Mouse (Mus musculus) adrenal gland, postnatal 10 days (tissue): ENCODE measurements at regions not wholly inside any gene's neighbourhood (a gene's known extent, or its start where the extent isn't known, plus 50 kb on each side); places are given as distances from the start of the nearest gene placed in this dataset.
"Not testable (repeated sequence)": the region's sequence is repeated elsewhere in the genome, so short reads cannot be mapped to it uniquely, and the experiment has no call there.

ENCODE experiments used
- DNase-seq: peaks from one replicate; pipeline ENCODE4 v3.0.0; 2021; ENCODE audit warnings: mixed read lengths

DNA sequence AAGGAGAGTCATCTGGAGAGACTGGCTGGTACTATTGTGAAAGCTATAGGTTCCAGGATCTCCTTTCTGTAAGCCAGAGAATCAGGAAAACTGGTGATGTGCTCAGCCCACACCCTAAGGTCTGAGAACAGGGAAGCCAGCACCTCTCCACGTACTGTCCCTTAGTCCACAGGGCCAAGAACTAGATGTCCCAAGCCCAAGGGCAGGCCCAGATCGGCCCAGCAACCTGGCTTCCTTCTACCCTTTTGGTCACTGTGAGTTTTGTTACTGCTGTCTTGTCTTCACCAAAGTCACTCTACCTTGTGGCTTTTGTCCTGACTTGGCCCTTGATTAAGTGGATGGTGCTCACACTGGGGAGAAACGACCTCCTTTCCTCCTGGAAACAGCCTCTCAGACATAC, 107.8 kb upstream of the Spata13 start:
- no peak for DNase-seq

DNA sequence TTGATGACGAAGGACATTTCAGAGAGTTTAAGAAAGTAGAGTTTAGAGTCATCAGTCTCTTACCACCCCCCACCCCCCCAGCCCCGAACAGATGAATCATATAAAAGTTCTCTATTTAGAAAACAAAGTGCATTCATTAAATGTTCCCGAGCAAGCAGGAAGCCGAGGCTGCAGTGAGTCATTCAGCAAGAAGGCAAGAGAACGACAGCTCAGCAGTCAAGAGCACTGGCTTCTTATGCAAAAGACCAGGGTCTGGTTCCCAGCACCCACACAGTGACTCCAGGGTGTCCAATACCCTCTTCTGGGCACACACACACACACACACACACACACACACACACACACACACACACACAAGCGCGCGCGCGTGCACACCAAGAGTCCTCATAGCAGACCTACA, 107.0 kb upstream of the Spata13 start:
- peak; percentile 31 for DNase-seq

DNA sequence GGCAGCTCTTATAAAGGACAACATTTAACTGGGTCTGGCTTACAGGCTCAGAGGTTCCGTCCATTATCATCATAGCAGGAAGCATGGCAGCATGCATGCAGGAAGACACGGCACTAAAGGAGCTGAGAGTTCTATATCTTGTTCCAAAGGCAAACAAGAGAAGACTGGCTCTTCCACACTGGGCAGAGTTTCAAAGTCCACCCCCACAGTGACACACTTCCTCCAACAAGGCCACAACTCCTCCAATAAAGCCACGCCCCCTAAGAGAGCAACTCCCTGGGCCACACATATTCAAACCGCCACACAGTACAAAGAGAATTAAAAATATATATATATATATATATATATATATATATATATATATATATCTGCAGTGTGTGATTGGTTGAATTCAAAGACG, 105.8 kb upstream of the Spata13 start:
- DNase-seq: peak; percentile 57

DNA sequence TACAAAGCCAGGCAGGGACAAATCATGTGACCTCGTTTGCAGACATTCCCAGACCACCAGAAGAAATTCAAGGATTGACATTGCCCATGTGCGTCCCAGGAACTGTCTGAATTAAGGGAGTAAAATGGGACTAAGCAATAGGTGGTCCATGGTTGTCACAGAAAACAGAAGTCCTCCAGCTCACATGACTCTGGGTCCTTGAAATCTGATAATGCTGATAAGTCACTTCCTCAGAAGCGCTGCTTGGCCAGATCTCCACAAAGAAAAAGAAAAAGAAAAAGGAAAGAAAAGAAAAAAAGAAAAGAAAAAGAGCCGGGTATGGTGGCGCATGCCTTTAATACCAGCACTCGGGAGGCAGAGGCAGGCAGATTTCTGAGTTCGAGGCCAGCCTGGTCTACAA, 105.3 kb upstream of the Spata13 start:
- DNase-seq: no peak

DNA sequence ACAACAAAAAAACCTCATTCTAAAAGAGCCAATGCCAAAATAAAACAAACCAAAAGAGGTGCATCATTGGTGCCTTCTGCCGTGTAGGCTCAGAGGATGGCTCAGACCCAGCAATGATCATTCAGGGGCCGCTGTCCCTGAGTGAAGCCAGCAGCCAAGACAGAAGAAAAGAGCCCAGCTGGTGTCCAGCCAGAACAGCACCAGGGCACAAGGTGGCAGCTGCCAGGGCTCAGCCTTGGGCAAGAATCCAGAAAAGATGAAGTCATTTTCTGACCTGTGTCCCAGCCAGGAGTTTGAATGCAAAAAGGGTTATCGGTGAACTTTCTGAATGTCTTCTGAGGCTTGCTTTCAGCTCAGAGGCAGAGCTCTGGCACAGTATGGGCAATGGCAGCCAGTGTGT, 104.8 kb upstream of the Spata13 start:
- peak; percentile 92 for DNase-seq

DNA sequence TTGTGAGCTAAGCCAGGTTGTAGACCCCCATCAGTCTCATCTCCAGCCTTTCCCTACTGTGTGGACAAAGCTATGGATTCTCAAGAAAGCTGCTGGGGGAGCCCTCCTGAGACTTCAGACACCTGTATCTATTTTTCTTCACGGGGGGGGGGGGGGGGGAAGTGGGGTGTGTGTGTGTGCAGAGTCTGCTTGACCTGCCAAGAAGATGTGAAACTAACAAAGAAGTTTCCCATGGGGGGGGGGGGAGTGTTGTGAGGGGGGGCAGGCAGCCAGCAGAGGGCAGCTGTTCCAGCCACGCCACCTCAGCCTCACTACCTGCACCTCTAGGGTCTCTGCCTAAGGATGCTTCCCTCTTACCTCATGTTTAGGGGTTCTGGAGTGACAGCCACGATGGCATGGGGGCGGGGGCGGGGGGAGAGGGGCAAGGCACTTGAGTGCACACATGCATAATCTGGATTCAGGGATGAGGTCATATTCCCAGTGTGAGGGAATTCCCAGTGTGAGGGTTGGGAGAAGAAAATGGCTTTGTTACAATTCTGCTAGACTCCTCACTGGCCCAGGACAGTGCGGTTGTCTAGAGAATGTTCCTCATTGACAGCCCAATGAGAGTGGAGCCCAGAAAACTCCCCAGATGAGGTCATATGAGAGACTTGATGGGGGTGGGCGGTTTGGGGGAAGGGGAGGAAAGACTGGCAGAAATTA, 104.0 kb upstream of the Spata13 start:
- no peak for DNase-seq

DNA sequence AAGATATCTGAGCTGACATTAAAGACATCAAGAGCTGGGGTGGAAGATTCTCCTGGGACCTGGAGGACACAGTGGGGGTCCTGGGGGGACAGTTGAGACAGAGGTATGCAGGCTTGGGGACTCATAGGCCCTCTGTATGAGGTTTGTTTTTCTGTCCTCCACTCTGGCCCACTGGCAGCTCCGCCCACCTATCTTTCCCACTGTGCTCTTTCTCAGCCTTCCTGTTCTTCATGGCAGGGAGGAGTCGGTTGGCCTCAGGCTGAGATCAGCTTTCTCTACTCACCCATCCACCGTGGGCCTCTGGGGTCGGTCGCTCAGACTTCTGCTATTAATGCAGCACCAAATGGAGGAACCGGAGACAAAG, 103.5 kb upstream of the Spata13 start:
- DNase-seq: no peak

DNA sequence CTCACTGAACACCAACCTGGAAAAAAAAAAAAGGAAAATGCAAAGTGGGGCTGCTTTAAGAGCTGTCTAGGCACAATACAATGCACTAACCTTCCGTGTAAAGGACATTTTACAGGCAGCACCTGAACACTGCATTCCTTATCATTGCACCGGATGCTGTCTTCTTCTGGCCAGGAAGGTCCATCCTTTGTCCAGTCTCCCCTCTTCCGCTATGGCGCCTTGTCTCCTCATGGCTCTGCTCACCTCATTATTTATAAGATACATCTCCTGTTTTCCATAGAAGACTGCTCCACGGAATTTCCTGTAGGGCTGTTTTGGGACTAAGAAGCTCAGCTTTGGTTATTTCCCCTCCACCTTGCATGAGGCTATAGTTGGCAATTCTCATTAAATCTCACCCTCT, 102.8 kb upstream of the Spata13 start:
- no peak for DNase-seq

DNA sequence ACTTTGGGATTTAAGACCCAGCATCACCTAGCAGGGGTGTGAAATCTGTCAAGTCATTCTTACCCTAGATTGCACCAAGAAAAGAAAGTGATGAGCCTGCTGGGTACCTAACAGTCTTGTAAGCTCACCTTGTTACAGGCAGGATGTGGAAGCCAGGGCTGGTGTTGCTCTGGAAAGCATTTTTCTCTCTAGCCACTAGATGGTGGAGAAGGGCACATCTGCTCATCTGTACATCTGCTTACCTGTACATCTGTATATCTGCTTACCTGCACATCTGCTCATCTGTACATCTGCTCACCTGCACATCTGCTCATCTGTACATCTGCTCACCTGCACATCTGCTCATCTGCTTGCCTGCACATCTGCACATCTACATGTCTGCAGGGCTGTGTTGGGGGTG, 102.0 kb upstream of the Spata13 start:
- no peak for DNase-seq

DNA sequence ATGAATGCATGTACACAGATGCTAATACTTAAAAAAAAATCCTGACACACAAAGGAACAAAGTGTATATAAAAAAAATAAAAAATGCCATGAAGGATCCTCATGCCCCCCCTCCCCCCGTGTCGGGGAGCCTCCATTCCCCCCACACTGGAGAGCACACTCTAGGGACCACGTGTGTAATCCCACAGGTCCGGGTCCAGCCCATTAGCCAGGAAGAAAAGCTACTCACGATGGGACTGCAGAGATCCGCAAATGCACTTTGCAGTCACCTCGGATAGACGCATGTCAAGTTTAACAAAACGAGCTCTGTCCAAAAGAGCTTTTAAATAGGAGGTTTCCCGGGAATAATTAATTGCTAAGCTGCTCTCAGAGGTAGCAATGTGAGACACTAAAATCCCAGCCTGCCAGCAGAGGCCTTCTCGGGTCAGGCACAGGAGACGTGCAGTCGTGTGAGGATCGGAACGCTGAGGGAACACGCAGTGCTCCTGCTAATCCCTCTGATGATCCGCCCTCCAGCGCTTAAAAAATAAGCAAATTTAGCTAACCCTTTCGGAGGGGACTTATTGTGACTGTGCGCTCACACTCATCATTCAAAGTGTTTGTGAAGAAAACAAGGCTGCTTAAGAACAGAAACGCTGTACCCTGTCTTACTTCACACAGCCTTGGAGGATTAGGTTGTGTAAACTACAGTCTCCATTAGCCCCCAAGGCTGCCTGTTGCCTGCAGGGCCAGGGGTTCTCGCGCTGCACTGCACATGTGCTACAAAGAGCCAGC, 100.2 kb upstream of the Spata13 start:
- no peak for DNase-seq

DNA sequence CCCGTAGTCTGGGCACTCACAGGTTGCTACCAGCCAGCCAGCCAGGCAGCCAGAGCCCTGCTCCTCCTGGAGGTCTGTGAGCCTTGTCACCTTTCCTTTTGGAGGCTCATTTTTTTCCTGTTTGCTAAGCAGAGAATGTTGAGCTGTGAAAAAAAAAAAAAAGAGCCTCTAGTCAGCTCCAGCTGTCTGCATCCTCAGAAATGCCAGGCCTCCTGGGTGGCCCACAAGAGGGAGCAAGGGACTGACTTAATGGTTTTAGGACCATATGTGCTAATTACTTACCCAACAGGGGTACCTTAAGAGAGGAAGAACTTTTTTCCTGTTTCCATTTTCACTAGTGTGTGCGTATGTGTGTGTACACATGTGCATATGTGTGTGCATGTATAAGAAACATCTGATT, 94.8 kb upstream of the Spata13 start:
- no peak for DNase-seq

DNA sequence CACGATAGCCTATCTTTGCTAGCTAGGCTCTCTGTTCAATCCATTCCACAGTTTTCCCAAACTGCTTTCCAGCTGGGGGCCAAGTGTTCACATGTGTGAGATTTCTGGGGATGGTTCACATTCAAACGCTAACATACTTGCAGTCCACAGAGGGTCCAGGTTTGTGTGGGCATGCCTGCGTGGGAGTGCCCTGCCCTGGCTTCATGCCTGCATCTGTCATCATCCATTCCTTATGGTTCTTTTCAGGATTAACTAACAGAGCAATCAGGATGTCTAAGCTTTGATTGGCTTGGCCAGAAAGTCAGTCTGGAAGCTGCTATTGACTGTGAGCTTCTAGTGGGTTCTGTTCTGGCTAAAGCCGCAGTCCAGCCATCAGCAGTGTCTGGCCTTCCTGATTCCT, 93.7 kb upstream of the Spata13 start:
- DNase-seq: no peak

DNA sequence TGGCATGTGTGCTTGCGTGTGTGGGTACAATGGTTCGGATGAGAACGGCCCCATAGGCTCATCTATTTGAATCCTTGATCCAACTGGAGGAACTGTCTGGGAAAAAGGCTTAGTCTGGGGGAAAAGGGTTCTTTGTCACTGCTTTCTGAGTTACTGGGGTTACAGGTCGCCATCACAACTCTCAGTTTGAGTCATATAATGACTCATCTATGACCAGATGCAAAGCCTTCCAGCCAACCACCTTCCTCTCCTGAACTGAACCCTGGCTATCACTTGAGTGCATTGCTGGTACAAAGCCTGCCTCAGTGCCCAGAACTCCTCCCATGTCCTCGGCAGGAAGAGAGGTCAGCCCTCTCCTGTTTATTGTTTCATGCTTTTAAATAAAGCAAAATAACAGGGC, 92.2 kb upstream of the Spata13 start:
- no peak for DNase-seq

DNA sequence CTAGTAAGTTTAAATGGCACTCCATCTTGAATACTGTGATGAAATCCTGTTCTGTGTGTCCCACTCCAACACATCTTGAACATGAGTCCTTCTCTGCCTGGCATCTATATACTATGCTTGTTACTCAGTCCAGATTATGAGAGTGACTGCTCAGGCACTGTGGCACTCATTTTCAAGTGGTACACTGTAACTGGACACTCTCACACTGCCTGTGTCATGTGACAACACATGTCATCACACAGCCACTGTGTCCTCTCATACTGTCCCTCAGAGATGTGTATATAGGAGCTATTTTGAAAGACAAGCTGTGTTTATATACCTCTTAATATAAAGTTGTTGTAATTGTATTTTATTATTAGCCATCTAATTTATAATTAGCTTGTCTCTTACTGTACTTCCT, 89.0 kb upstream of the Spata13 start:
- no peak for DNase-seq

DNA sequence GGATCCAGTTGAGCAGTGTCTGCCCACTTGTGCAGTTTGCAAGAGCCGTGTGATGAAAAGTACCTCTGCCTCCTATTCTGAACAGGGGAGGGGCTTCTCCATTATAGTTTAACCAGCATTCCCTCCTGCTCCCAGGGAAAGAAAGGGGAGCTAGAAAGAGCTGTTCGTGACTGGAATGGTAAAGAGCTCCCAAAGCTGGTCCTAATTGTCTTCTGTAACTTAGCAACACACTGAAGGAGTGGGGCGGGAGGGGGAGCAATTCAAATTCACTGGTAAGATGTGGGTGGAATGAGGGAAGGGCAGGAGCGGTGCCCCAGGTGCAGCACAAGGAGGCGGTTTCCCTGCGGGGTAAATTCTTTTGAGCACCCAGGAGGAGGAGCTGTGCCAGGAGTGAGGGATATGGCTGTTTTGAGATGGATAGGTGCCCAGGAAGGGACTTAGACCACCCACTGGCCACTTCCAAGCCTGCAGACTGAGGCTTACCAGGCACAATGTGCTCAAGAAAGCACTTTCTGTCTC, 79.5 kb upstream of the Spata13 start:
- no peak for DNase-seq

DNA sequence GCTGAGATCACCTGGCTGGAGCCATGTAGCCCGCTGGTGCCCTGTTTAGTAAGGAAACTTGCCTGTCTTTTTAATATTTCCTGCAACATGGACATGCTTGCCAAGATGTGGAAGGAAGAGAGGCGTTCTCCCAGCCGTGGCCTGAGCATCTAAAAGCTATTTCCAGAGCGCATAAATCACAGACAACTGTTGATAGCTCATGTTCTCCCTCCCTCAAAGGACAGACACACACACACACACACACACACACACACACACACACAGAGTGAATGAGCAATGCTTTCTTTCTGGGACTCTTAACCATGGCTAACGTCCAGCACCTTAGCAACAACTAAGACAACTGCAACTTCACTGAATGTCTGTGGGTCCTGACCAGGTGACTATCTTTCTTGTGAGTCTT, 77.3 kb upstream of the Spata13 start:
- peak; percentile 70 for DNase-seq

DNA sequence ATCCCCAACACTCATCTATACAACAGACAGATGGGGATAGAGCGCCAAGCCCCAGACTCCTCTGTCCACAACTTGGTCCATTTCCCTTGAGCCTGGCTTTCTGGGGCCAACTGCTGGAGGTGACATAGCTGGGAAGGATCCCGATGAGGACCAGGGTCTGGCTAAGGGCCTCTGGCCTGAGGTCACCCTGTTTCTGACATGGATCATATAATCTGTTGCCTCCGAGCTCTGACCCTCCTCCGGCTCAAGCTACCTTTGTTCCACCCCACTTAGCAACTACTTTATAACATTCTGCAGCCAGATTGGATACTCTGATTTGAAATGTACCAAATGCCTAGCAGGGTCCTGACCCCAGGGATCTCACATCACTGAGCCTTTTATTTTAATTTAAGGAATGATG, 76.8 kb upstream of the Spata13 start:
- no peak for DNase-seq

DNA sequence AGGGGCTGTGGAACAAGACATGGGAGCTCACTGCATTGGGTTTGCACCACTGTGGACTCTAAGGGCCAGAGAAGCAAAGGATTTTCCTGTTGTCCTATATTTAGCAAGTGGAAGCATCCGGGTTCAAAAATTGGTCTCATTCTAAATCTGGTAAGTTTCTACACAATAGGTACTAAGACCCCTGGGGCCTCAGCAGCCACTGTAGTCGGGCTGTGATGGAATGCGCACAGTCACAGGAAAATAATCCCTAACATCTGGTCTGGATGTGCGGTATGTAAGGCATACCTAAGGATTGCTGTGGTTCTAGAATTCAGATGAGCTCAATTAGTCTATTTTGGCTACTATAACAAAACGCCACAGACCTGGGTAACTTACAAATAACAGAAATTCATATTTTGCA, 74.4 kb upstream of the Spata13 start:
- DNase-seq: no peak

DNA sequence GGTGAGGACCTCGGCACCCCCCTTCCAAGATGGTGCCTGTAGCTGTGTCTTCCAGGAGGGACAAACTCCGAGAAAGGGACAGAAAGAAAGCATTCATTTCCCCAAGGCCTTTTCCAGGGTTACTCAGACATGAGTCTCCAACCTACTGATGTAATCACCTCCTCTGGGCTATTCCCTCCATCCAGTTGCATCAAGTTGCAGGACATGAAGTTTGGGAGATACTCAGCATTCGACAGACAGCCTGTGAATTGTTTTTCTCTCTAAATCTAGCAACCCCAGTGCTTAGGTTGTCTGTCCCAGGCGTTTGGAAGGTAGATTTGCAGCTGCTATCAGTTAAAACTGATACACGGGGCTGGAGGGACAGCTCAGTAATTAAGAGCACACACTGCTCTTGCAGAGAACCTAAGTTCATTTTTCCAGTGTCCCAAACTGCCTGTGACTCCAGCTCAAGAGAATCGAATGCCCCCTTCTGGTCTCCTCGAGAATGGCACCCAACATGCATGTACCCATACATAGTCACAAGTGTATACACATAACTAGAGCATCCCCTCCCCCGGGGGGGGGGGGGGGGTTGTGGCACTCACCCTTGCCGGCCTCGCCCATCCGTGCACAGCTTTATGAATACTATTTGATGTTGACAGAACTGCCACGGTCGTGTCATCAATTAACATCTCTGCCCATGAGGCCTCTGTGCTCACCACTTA, 73.8 kb upstream of the Spata13 start:
- peak; percentile 39 for DNase-seq

DNA sequence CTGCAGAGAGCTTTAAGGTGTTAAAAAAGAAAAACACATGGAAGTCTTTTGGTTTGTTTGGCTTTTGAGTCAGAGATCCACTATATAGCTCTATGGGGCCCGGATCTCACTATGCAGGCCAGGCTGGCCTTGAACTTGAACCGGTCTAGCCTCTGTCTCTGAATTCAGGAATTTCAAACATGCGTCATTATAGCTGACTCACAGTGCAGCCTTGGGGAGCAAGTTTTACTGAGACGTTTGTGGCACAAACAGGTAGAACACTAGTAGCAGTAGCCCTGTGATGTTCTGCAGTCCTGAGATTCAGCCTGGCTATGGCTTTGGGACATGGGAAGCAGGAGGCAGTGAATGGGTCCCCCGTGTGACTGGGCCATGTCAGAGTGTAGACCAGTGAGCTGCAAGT, 57.5 kb upstream of the Spata13 start:
- DNase-seq: peak; percentile 52

DNA sequence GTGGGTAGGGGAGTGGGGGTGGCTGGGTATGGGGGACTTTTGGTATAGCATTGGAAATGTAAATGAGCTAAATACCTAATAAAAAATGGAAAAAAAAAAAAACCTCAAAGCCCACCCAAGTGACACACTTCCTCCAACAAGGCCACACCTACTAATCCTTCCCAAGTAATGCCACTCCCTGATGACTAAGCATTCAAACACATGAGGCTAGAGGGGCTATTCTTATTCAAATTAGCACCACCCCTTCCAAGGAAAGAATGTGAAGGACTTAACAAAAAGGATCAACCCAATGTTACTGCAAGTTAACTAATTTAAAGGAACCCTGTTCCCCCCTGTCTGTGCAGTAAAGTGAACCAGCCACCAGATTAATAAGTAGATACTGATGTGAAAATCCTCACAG, 53.7 kb upstream of the Spata13 start:
- not testable (repeated sequence) for DNase-seq
